Mouse (Mus musculus) hindbrain, embryonic 11.5 days (tissue): Measurements from ENCODE around the gene Apoe. TPM values are rescaled to one million over a fixed set of nuclear protein-coding genes. Genes with fewer than 3 reads are reported as not detected.

Experiments used
- ATAC-seq: fragments of 200-750 bp; cut with Nextera tagmentation; 2 replicates; pipeline ENCODE4 v1.8.0; 2017; ENCODE audit warnings: mild to moderate bottlenecking, moderate TSS enrichment, moderate library complexity; ENCODE audit not compliant: low FRiP score
- DNase-seq: peaks from one replicate; pipeline ENCODE4 v3.0.0-alpha.2; 2015; ENCODE audit warnings: low spot score
- H3K27ac ChIP-seq: fragments of 300-500 bp; sonication (generic); 2 replicates; pipeline ENCODE4 v1.5.1; 2014; ENCODE audit warnings: mild to moderate bottlenecking, low read depth, low read length
- H3K27me3 ChIP-seq: fragments of 300-500 bp; sonication (generic); 2 replicates; pipeline ENCODE4 v1.6.1; 2014; ENCODE audit warnings: mild to moderate bottlenecking, low read length, moderate library complexity, mixed read lengths; ENCODE audit not compliant: control insufficient read depth, insufficient read depth
- H3K36me3 ChIP-seq: fragments of 300-500 bp; sonication (generic); 2 replicates; pipeline ENCODE4 v1.6.1; 2014; ENCODE audit warnings: mild to moderate bottlenecking, low read length, moderate library complexity, mixed read lengths; ENCODE audit not compliant: control insufficient read depth, insufficient read depth
- H3K4me1 ChIP-seq: fragments of 300-500 bp; sonication (generic); replicated peaks from 2 replicates; pipeline ENCODE4 v1.6.1; 2014; ENCODE audit warnings: low read length, mixed read lengths; ENCODE audit not compliant: control insufficient read depth, insufficient read depth
- H3K4me2 ChIP-seq: fragments of 300-500 bp; sonication (generic); replicated peaks from 2 replicates; pipeline ENCODE4 v1.6.1; 2014; ENCODE audit warnings: mild to moderate bottlenecking, low read depth, low read length
- H3K4me3 ChIP-seq: fragments of 300-500 bp; sonication (generic); 2 replicates; pipeline ENCODE4 v1.5.1; 2014; ENCODE audit warnings: low read depth, low read length
- H3K9ac ChIP-seq: fragments of 300-500 bp; sonication (generic); 2 replicates; pipeline ENCODE4 v1.6.1; 2014; ENCODE audit warnings: low read depth, low read length
- H3K9me3 ChIP-seq: fragments of 300-500 bp; sonication (generic); 2 replicates; pipeline ENCODE4 v1.6.1; 2016; ENCODE audit warnings: low read length; ENCODE audit not compliant: control insufficient read depth
- WGBS: fragments of 180-500 bp; shearing (Covaris S2); extraction: QIAGEN DNeasy Blood & Tissue Kit; methylation state at CpG from one replicate; pipeline ENCODE4 v1.1.7; 2014; 5-methylcytosine and 5-hydroxymethylcytosine counted together
- polyA plus RNA-seq: library from polyadenylated mRNA; unstranded; fragments of >200 nt; fragmentation: Nextera tagmentation; extraction: Ambion mirVana; gene quantifications from 2 replicates; pipeline ENCODE4 v1.2.1, GENCODE M21; 2014

Apoe gene
- polyA plus RNA-seq, 1 experiment from 2014 or later, result 221 TPM

GRCm38 (mm10) chr7:19651063-19651786 lies 47.8 kb downstream of the Apoe start:
- ATAC-seq (no peak), DNase-seq (no peak)
- Histone ChIP-seq H3K27me3 (no peaks in the 10 kb centered on the region), H3K9ac (no peak overlapping the region), H3K4me2 (no peak overlapping the region), H3K9me3 (no peaks in the 10 kb centered on the region), H3K27ac (no peak overlapping the region), H3K4me1 (no peaks in the 10 kb centered on the region), H3K36me3 (peaks cover 7% of the 10 kb centered on the region; the same call in 1 of the 2 replicates), H3K4me3 (no peak overlapping the region)
- 91% methylated on average over 6 of the region's 6 CpGs for WGBS

Other genes with a start within 250 kb of the Apoe start
- 11.5 and 13.3 TPM in 2 replicates for gene Mark4, start 240.4 kb downstream of the Apoe start, polyA plus RNA-seq
- gene Exoc3l2, start 235.9 kb downstream of the Apoe start, polyA plus RNA-seq, result 0.66 and 0.76 TPM in 2 replicates
- 2.4 and 2.5 TPM in 2 replicates for gene Bloc1s3, start 190.8 kb downstream of the Apoe start, polyA plus RNA-seq
- gene Trappc6a, start 190.8 kb downstream of the Apoe start, polyA plus RNA-seq, result 45.7 and 49.8 TPM in 2 replicates
- 0.10 and 0.17 TPM in 2 replicates for gene Nkpd1, start 181.3 kb downstream of the Apoe start, polyA plus RNA-seq
- 4.2 and 5.8 TPM in 2 replicates for gene Ppp1r37, start 136.1 kb downstream of the Apoe start, polyA plus RNA-seq
- 0.22 and 0.38 TPM in 2 replicates for gene Zfp296, start 121.9 kb downstream of the Apoe start, polyA plus RNA-seq
- 161 and 173 TPM in 2 replicates for gene Gemin7, start 121.6 kb downstream of the Apoe start, polyA plus RNA-seq
- 49.8 and 50.5 TPM in 2 replicates for gene Clasrp, start 94.7 kb downstream of the Apoe start, polyA plus RNA-seq
- gene Relb, start 69.8 kb downstream of the Apoe start, polyA plus RNA-seq, result 3.7 and 3.9 TPM in 2 replicates
- 86.2 and 94.4 TPM in 2 replicates for gene Clptm1, start 34.2 kb downstream of the Apoe start, polyA plus RNA-seq
- 0.33 TPM in 1 of 2 replicates, not detected in the other for gene Apoc2, start 21.2 kb downstream of the Apoe start, polyA plus RNA-seq
- gene Gm44805, start 17.8 kb downstream of the Apoe start, polyA plus RNA-seq, result not detected in 2 replicates
- gene Apoc4, start 17.7 kb downstream of the Apoe start, polyA plus RNA-seq, result not detected in 2 replicates
- gene Apoc1, start 6.5 kb downstream of the Apoe start, polyA plus RNA-seq, result 3.0 and 3.4 TPM in 2 replicates
- 113 and 129 TPM in 2 replicates for gene Tomm40, start 16.2 kb upstream of the Apoe start, polyA plus RNA-seq
- gene Nectin2, start 51.3 kb upstream of the Apoe start, polyA plus RNA-seq, result 52.5 and 60.3 TPM in 2 replicates
- gene Bcam, start 71.8 kb upstream of the Apoe start, polyA plus RNA-seq, result 20.6 and 22.1 TPM in 2 replicates
- 0.59 and 0.63 TPM in 2 replicates for gene Cblc, start 97.6 kb upstream of the Apoe start, polyA plus RNA-seq
- 0.26 and 0.33 TPM in 2 replicates for gene Bcl3, start 123.6 kb upstream of the Apoe start, polyA plus RNA-seq
- gene Gm19345, start 152.8 kb upstream of the Apoe start, polyA plus RNA-seq, result 0.17 TPM in 1 of 2 replicates, not detected in the other
- gene Ceacam16, start 162.1 kb upstream of the Apoe start, polyA plus RNA-seq, result not detected in 2 replicates
- gene Ceacam19, start 188.8 kb upstream of the Apoe start, polyA plus RNA-seq, result not detected in 2 replicates
- 2.8 and 3.1 TPM in 2 replicates for gene Pvr, start 222.0 kb upstream of the Apoe start, polyA plus RNA-seq